Mouse (Mus musculus) brain, embryonic 14.5 days (tissue): ENCODE measurements around the gene Fcrlb.

ENCODE experiments used
- CTCF ChIP-seq: fragments of 200-500 bp; IDR thresholded peaks from 2 replicates; pipeline ENCODE4 v1.5.1; 2012; ENCODE audit warnings: inconsistent platforms, mild to moderate bottlenecking, moderate library complexity, borderline replicate concordance; ENCODE audit not compliant: insufficient read depth, insufficient read length; ENCODE audit errors: extremely low read depth
- POLR2A ChIP-seq: fragments of 200-500 bp; IDR thresholded peaks from 2 replicates; pipeline ENCODE4 v1.6.1; 2012; ENCODE audit warnings: mild to moderate bottlenecking, inconsistent platforms, borderline replicate concordance; ENCODE audit not compliant: poor library complexity, insufficient read depth, insufficient read length, severe bottlenecking; ENCODE audit errors: extremely low read depth

DNA sequence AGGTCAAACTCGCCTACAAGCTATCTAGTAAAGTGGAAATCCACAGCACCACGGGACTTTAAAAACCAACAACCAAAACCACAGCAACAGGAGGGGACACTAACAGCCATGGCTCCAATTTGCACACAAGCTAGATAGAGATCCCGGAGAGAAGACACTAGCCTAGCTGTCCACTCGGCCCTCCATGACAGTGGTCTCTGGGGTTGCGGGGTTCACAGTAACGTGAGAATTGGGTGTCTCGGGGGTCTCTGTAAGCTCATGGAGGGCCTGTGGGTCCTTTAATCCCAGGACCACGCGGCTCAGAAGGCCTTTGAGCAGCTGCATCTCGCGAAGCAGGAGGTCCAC, 5.7 kb downstream of the Fcrlb start:
- TF ChIP-seq CTCF, result no peak
- TF ChIP-seq POLR2A, result no peak
